Mouse (Mus musculus) layer of hippocampus, adult 18-20 months (tissue): ENCODE results near the gene Rab28. TPM values are rescaled to one million over a fixed set of nuclear protein-coding genes. Genes with fewer than 3 reads are reported as not detected.
"Not testable (repeated sequence)": the region's sequence is repeated elsewhere in the genome, so short reads cannot be mapped to it uniquely, and the experiment has no call there.

Source experiments
- DNase-seq, 2 experiments: peaks; one replicate each; pipeline ENCODE4 v3.0.0; 2022; ENCODE audit warnings: low spot score in 2 of 2
- long read RNA-seq: library from polyadenylated mRNA; stranded (forward); transcript quantifications from one replicate; pipeline ENCODE4 v2.0.0, GENCODE M21; 2021
- total RNA-seq, 2 experiments: library from RNA; stranded (reverse); gene quantifications; 2 replicates each; pipeline ENCODE4 v1.2.3; 2021

Rab28 gene
- 10 to 100 TPM; 80.6 to 86.4 TPM for total RNA-seq
- long read RNA-seq, transcript Rab28-201 (7 exons, 1,635 nt): major isoform, 117 of 179 reads
- long read RNA-seq, transcript Rab28-203 (8 exons, 1,697 nt): minor isoform, 38 of 179 reads
- long read RNA-seq, partial matches to known transcripts: 4 of 179 reads
- long read RNA-seq, other reads (novel, unspliced or antisense): 20 of 179 reads

GRCm38 (mm10) chr5:41708051-41708630, at the start of gene Rab28:
Gene Rab28 (minus strand): TSS chr5:41708157.
- DNase-seq: peak; percentile 92 to 99

DNA sequence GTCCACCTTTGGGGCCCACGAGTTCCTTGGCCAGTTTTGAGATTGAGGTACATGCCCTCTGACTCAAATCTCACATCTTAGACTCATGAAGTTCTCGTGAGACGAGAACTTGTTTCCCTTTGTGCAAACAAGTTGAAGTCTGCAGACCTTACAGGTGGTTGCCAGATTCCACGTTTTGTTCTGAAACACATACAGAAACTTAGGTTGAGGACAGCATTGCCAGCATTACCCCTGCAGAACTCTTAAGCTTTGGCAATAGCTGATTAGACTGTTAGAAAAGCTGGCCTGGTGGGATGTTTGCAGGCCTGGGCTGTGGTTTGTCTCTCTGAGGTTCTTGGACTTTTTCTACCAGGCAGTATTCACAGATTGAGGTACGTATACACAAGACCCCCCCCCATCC, 49.4 kb upstream of the Rab28 start:
- no peak for DNase-seq

DNA sequence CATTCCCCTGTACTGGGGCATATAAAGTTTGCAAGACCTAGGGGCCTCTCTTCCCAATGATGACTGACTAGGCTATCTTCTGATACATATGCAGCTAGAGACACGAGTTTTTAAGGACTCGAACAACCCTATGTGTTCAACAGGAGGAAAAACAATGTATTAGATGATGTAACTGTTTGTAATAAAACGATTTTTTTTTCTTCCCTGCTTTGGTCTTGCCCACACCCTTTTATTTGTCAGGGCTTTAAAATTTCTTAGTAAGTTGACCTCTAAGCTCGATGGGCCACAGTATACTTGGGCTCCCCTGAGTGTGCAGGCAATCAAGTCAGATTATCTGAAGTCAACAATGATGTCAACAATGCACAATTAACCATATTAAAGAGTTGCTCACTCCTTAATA, 48.4 kb upstream of the Rab28 start:
- DNase-seq: no peak

DNA sequence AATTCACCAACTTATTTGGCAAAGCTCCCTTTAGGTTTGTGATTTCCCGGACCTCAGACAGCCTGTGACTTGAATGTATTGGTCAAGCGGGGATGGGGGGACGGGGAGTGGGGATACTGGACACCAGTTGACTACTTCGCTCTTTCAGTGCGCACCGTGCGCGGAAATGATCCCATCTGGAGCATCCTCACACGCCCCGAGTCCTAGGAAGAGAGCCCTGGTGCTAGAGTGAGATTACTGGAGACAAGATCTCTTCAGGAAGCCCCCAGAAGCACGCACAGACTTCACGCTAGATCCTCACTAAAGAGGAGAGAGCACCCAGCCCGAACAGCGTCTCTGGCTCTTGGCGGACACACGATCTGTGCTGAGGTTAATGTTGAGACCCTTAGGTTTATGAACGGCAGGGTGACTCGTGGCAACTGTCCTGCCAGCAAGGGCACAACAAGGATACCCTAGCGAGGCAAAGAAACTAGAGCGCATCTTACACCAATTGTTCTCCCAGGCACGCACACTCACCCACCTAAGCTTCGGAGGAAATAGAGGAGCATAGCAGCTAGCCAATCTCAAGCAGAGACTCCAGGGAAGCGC, 47.5 kb upstream of the Rab28 start:
- no peak for DNase-seq

GRCm38 (mm10) chr5:41754836-41755235, 46.9 kb upstream of the Rab28 start:
- DNase-seq: no peak

DNA sequence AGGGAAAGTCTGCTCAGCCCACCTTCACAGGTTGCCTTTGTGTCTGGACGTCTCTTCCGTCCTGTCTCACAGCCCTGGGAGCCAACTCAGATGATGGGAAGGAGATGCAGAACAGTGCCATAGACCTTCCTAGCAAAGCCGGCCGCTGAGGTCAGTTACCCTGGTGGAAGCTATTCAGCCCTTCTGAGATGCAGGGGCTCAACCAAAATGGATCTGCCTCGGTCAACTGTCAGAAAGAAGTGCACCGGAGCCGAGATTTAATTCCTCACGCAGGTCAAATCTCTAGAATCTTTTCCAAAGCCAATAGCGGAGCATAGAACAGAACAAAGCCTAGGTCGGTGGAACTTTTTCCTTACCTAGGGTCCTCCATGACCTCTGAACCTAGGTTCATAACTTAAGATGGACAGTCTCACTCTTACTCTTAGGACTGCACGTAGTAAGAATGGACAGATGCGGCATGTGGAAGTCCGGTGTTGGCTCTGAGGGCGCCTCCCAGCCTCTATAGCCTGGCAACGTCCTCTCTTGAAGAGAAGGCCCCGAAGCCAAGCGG, 46.3 kb upstream of the Rab28 start:
- DNase-seq: no peak

DNA sequence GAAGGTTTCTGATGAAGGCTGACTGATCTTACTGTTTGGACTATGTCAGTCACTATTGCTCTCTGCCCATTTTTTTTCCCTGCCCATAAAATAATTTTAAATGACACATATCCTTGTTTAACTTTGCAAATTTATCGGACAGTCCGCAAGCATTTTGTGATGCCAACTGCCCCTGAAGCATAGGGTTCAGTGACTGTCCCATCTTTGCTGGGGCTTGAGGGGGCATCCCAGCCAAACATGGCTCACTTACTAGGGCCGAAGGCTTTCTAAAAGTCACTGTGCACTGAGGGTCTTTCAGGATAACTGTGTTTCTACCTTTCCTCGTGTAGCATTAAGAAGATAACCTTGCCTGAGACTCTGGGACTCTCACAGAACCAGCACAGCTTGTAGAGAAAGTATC, 44.8 kb upstream of the Rab28 start:
- no peak for DNase-seq

- no peak for DNase-seq
Observed at GRCm38 (mm10) chr5:41744898-41745780, 37.2 kb upstream of the Rab28 start.

DNA sequence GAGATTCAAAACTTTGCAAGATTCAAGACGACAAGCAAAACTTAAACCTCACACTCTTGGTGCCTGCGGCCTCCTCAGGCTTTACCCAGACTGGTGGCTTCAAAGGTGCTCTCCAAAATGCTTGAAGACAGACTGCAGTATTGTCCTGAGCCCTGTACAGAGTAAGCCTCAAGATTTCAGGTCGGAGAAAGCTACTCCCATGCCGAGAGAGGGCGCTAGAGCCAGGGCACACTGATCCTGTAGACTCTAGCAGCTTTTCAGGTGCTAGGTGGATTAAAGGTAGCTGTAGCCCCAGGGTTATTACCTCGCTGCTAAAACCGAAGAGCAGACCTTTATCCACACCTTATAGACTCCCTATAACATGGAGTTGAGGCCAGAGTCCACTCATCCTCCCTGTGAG, 36.3 kb upstream of the Rab28 start:
- no peak for DNase-seq

GRCm38 (mm10) chr5:41738817-41739216, 30.9 kb upstream of the Rab28 start:
- DNase-seq: no peak

- DNase-seq: no peak
Observed at GRCm38 (mm10) chr5:41737039-41737438, 29.1 kb upstream of the Rab28 start.

DNA sequence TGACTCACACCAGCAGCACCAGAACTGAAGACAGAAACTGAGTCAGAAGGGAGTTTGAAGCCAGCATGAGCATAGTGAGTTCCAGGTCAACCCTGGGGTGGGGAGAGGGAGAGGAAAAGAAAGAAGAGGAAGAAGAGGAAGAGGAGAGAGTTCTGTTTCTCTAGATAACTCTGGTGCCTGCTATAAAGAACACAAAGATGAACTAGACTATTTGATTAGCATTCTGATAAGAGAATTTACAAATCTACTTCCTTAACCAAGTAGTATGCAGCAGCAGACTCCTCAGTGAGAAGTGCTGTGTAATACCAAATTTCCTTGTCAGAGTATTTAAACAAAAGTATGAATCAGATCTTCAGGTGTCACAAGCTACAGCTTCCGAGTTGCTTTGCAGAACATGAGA, 19.1 kb upstream of the Rab28 start:
- no peak for DNase-seq

- DNase-seq: no peak
Observed at GRCm38 (mm10) chr5:41725573-41725972, 17.6 kb upstream of the Rab28 start.

DNA sequence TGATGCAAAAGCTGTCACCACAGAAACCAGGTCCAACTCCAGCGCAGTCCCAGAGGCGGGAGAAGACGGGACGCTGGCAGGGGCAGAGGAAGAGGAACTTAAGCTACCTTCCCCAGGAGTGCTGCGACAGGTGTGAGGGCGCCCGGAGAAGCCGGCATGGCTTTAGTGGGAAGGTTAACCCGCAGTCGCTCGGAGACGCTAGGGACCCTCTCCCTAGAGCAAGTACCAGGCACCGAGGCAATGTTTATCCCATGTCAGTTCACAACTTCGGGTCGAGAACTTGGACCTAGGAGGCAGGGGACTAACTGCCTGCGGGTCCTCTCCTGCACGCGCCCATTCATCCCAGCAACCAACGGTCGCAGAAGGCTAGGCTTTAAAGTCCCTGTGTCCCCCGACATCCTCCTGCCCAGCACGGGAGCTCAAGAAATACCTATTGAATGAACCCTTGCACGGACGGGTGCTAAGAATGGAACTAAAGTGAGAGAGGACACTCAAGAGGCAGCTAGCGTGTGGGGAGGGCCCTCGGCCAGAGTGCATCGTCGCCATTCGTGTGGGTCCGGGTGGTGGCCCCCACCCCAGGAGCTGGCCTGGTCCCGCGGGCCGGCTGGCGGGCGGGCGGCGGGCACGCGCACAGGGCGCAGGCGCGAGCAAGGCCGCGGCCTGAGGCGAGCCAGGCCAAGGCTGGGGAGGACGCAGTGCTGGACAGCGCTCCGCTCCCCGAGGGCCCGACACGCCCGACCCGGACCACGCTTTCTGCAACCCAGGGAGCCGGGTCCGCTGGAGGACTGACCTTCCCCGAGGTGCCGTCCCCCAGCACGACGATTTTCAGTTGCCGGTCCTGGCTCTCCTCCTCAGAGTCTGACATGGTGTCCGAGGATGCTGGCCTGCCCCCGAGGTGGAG, 592 bp downstream of the Rab28 start:
- peak; percentile 17 to 39 for DNase-seq

GRCm38 (mm10) chr5:41706777-41707114, 1.2 kb downstream of the Rab28 start:
- DNase-seq: no peak

DNA sequence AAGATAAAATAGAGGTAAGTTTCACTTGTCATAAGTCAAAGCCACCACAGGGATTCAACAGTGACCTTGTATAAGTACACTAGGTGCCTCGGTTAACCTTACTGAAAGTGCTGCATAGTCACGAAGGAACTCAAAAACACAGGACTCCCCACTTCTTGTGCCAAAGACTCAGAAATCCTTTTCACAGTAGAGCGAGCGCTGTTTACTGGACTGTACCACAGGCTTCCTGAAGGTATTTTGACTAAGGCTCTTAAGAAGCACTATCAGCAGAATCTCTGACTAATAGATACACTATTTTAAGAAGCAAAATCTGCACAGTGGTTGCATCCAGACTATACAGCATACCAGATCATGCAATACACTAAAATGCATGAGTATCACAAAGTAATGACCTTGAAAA, 6.9 kb downstream of the Rab28 start:
- not testable (repeated sequence) for DNase-seq

DNA sequence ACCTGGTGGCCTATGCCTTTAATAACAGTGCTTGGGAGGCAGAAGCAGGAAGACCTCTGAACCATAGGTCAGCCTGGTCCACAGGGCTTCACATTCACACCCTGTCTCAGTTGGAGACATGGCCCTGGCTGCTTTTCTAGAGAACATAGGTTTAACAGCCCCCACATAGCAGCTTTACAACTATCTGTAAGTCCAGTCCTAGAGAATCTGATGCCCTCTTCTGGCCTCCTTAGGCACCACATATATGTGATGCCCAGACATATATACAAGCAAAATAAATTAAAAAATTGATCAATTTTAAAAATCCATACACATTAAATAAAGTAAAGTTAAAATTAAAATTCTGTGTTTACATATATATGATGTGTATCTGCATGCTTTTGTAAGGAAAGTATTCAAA, 10.0 kb downstream of the Rab28 start:
- no peak for DNase-seq

- DNase-seq: no peak
Observed at GRCm38 (mm10) chr5:41685016-41685415, 22.9 kb downstream of the Rab28 start.

- no peak for DNase-seq
Observed at GRCm38 (mm10) chr5:41683976-41684375, 24.0 kb downstream of the Rab28 start.

- DNase-seq: no peak
Observed at GRCm38 (mm10) chr5:41666012-41666411, 41.9 kb downstream of the Rab28 start.

- no peak for DNase-seq
Observed at GRCm38 (mm10) chr5:41636793-41637192, 71.2 kb downstream of the Rab28 start.
